Mouse (Mus musculus): ENCODE results near the gene Frmd4a. TPM values are rescaled to one million over a fixed set of nuclear protein-coding genes. Genes with fewer than 3 reads are reported as not detected.
"Not testable (repeated sequence)": the region's sequence is repeated elsewhere in the genome, so short reads cannot be mapped to it uniquely, and the experiment has no call there.

Frmd4a gene
- polyA plus RNA-seq, 1 experiment from 2014 or later: 39.5 TPM

DNA sequence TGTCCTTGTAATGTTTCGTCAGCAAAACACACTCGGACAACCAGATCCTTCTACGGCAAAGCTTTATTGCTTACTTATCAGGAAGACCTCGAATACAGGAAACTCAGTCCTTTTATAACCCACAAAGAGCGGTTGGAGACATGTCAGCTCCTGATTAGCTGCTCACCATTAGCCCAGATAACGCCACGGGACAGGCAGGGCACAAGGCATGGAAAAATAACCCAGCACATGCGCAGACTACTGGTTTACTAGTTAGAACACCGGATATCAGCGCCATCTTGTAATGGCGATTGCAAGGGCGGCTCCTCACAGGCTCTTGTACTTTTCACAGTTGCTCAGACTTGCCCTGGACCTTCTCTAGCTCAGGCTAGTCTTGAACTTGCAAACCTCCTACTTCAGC is 241.3 kb downstream of the Frmd4a start:
- H3K9ac ChIP-seq; H3K27ac ChIP-seq; H3K9me3 ChIP-seq (replicated peaks); H3K36me3 ChIP-seq (ENCODE audit: poor library complexity, severe bottlenecking); H3K4me2 ChIP-seq; H3K27me3 ChIP-seq; ATAC-seq; H3K4me3 ChIP-seq; H3K4me1 ChIP-seq: not testable (repeated sequence)
- 94% methylated on average over 12 of the region's 12 CpGs for WGBS

DNA sequence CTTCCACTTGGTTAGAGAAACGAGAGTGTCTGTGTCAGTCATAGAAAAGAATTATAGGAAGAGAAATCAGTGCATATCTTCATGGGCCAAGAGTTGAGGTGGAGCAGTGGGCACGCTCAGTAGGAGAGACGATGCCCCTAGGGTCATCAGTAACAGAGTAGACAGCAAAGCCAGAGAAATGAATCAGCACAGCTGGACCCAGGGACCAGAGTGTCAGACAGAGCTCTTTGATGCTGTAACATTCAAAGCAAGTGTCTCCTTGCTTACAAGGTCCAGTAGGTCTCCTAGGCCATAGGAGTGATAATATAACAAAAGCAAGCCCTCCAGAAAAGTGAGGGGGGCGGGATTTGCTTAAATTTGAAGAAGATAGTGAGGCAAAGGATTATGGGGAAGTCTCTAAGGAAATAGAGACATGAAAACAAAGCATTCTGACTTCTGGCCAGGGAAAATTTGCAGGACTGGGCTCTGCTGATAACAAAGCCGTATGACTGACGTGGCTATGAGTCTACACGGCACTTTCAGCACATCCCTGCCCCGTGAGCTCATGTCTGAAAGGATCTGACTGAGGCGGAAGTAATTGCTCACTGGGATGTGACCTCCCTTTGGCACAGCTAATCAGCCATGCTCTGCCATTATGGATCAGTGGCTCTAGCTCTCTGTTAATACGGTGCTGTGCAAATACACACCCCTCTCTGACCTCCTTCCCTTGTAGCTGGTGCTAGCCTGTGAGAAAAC is 243.0 kb downstream of the Frmd4a start:
- Histone ChIP-seq H3K9me3 (replicated peaks) (no peaks in the 10 kb centered on the region), H3K27ac (no peak overlapping the region), H3K4me1 (peaks cover 7% of the 10 kb centered on the region), H3K4me3 (no peak overlapping the region), H3K27me3 (no peaks in the 10 kb centered on the region), H3K4me2 (no peak overlapping the region), H3K36me3 (ENCODE audit: poor library complexity, severe bottlenecking) (no peaks in the 10 kb centered on the region), H3K9ac (no peak overlapping the region)
- 25% methylated on average over 10 of the region's 10 CpGs for WGBS
- peak; percentile 68 for ATAC-seq

DNA sequence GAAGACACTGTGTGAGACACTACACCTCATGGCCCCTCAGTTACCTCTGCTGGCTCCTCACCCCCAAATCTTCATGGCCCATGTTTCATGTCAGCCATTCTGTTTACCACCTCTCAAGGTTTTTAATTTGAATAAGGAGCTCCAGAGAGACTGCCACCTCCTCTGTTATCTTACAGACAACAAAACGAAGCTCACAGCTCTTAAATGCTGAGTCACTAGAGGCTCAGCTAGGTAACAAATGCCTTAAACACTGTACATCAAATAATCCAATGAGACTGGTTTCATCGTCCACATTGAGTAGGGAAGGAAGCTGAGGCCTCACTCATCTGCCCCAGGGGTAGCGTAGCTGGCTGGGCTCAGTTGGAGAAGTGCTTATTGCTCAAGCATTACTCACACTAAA is 245.2 kb downstream of the Frmd4a start:
- Histone ChIP-seq H3K27me3 (no peaks in the 10 kb centered on the region), H3K4me3 (no peak overlapping the region), H3K9me3 (replicated peaks) (no peaks in the 10 kb centered on the region), H3K9ac (no peak overlapping the region), H3K27ac (no peak overlapping the region), H3K4me2 (no peak overlapping the region), H3K36me3 (ENCODE audit: poor library complexity, severe bottlenecking) (no peaks in the 10 kb centered on the region), H3K4me1 (peaks cover 7% of the 10 kb centered on the region)
- WGBS: 91% methylated on average over 3 of the region's 3 CpGs
- ATAC-seq: no peak

DNA sequence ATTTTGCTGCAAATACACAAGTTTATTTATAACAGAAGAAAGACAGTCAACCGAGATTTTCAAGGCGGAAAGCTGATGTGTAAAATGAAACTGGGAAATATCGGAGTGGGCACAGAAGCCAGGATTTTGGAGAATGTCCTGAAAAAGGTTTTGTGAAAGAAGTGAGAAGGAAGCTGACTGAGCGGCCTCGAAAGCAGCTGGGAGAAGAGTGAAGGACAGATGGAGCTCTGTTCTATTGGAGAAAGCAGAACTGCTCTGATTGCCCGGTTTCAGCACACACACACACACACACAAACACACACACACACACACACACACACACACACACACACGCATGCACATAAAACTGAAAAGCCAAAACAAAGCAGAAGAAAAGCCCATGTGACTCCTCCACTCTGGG is 249.9 kb downstream of the Frmd4a start:
- no peak overlapping the region for H3K9ac ChIP-seq
- H3K36me3 ChIP-seq (ENCODE audit: poor library complexity, severe bottlenecking): no peaks in the 10 kb centered on the region
- H3K4me2 ChIP-seq: no peak overlapping the region
- ATAC-seq: no peak
- H3K4me1 ChIP-seq: no peaks in the 10 kb centered on the region
- whole genome bisulfite sequencing: 87% methylated on average over 7 of the region's 7 CpGs
- H3K27me3 ChIP-seq: no peaks in the 10 kb centered on the region
- H3K9me3 ChIP-seq (replicated peaks): no peaks in the 10 kb centered on the region
- H3K27ac ChIP-seq: no peak overlapping the region
- no peak overlapping the region for H3K4me3 ChIP-seq

DNA sequence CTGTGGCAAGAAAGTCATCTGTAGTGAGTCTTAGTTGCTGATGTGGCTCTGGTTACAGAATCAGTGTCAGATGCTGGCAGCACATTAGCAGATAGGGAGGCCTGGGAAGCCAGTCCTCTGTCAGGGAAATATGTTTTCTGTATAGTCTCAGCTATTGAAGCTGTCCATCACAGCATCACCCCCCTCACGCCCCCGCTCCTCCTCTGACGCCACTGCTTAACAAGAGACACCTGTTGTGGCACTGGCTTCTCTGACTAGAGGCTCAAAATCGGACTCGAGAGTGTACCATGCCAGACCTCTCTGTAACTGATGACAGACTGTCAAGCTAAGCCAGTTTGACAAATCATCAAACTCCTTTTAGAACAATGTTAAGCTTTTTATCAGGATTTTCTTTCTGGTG is 265.3 kb downstream of the Frmd4a start:
- Histone ChIP-seq H3K4me3 (no peak overlapping the region), H3K36me3 (ENCODE audit: poor library complexity, severe bottlenecking) (no peaks in the 10 kb centered on the region), H3K4me1 (peaks cover 14% of the 10 kb centered on the region), H3K9ac (no peak overlapping the region), H3K9me3 (replicated peaks) (no peaks in the 10 kb centered on the region), H3K27ac (no peak overlapping the region), H3K4me2 (no peak overlapping the region), H3K27me3 (no peaks in the 10 kb centered on the region)
- WGBS: 80% methylated on average over 5 of the region's 5 CpGs
- ATAC-seq: no peak

DNA sequence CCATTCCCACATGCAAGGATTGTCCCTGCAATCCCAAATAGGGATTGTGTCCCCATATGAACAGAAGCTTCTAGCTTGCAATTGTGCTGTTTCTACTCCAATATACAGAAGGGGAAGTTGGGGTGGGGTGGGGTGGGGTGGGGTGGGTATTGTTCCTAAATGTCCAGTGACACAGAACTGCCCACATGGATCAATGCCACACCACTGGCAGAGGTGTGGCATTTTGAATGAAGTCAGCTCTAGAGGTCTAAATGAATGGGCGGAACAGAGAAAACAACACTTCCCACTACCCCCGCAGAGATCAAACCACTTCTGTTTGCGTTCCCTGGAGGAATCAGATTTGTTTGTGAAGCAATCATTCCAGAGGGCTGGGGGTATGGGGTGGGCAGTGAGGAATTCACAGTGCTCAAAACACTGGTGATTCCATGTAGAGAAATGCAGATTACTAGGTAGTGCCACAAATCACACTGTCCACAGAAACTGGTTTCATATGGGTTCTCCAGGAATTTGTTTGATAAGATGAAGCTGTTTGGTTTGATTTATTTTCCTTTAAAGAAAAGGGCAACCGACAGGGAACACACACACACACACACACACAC is 268.3 kb downstream of the Frmd4a start:
- no peaks in the 10 kb centered on the region for H3K9me3 ChIP-seq (replicated peaks)
- no peak overlapping the region for H3K4me3 ChIP-seq
- no peaks in the 10 kb centered on the region for H3K27me3 ChIP-seq
- WGBS: 40% methylated on average over 4 of the region's 4 CpGs
- no peak overlapping the region for H3K4me2 ChIP-seq
- no peak for ATAC-seq
- peaks cover 14% of the 10 kb centered on the region for H3K4me1 ChIP-seq
- H3K36me3 ChIP-seq (ENCODE audit: poor library complexity, severe bottlenecking): no peaks in the 10 kb centered on the region
- H3K27ac ChIP-seq: no peak overlapping the region
- no peak overlapping the region for H3K9ac ChIP-seq

DNA sequence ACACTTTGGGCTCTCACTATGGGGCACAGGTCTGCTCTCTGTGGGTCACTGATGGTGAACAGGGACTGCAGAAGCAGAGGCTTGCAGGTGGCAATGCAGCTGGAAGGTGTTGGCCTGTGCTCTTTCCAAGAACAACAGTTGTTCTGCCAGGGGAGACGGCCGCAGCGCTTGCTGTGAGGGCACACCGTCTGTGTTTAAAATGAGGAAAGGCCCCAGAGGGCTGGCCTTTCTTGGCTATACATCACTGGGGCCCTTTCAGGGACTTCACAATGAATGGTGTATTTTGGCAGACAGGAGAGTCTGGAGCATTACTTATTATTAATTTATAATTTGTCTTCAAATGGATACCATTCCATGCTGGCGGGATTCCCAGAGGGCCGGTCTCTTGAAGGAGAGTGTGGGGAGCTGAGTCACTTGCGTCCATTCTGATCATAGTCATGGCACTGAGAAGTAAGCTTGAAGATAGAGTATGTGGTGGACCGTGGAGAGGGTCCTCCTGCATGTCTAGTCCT is 268.9 kb downstream of the Frmd4a start:
- 46% methylated on average over 8 of the region's 8 CpGs for WGBS
- H3K9ac ChIP-seq: no peak overlapping the region
- peaks cover 14% of the 10 kb centered on the region for H3K4me1 ChIP-seq
- H3K9me3 ChIP-seq (replicated peaks): no peaks in the 10 kb centered on the region
- no peak for ATAC-seq
- H3K36me3 ChIP-seq (ENCODE audit: poor library complexity, severe bottlenecking): no peaks in the 10 kb centered on the region
- H3K27ac ChIP-seq: no peak overlapping the region
- H3K4me2 ChIP-seq: no peak overlapping the region
- H3K27me3 ChIP-seq: no peaks in the 10 kb centered on the region
- no peak overlapping the region for H3K4me3 ChIP-seq

DNA sequence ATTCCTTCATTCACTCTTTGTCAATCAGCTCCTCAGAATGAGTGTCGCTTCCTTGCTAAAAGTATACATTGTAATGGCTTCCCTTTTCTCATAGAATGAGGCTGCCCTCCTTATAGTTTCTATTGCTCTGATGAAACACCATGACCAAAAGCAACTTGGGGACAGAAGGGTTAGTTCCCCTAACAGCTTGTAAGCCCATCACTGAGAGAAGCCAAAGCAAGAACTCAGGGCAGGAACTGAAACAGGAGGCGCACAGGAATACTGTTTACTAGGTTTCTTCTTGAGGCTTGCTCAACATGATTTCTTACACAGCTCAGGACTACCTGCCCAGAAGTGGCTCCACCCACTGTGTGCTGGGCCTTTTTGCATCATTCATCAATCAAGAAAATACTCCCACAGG is 273.0 kb downstream of the Frmd4a start:
- WGBS: 96% methylated on average over 2 of the region's 2 CpGs
- Histone ChIP-seq H3K4me3 (no peak overlapping the region), H3K9ac (no peak overlapping the region), H3K4me1 (peaks cover 14% of the 10 kb centered on the region), H3K27ac (no peak overlapping the region), H3K9me3 (replicated peaks) (no peaks in the 10 kb centered on the region), H3K36me3 (ENCODE audit: poor library complexity, severe bottlenecking) (no peaks in the 10 kb centered on the region), H3K4me2 (no peak overlapping the region), H3K27me3 (no peaks in the 10 kb centered on the region)
- ATAC-seq: no peak

DNA sequence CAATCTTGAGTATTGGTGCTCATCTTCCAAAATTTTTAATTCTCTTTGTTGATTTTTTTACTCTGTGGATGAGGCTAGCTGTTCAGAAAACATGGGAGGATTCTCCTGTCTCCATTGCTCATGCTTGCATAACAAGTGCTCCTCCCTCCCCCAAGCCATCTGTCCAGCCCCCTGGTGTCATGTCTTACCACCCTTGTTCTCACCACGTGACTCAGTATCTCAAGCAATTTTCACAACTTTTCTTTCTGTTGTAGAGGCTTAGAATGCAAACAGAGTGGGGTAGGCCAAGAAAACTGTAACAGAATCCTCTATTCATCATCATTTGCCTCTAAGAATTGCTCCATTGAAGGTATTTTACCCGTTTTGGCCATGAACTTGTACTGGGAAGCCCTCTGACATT is 273.6 kb downstream of the Frmd4a start:
- no peak overlapping the region for H3K4me3 ChIP-seq
- no peaks in the 10 kb centered on the region for H3K27me3 ChIP-seq
- WGBS: 65% methylated on average over 2 of the region's 2 CpGs

DNA sequence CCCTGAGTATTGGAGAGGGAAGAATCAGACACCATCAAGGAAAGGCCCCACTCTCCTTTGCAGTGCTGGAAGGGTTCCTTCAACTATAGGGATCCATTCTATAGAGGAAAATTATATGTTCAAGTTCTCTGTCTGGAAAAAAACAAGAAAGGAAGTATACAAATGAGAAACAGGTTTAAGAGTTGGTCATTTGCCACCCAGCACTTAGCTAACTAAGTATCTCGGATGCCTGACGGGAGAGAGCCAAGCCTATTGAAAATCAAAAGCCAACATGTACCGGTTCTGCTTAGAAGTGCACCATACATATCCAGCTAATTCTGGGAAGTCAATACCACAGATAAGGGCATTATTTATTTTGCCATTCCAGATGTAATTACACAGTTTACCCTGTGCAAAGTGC is 274.2 kb downstream of the Frmd4a start:
- ATAC-seq: no peak
- Histone ChIP-seq H3K4me3 (no peak overlapping the region), H3K4me2 (no peak overlapping the region), H3K9me3 (replicated peaks) (no peaks in the 10 kb centered on the region), H3K36me3 (ENCODE audit: poor library complexity, severe bottlenecking) (no peaks in the 10 kb centered on the region), H3K4me1 (peaks cover 3% of the 10 kb centered on the region), H3K9ac (no peak overlapping the region), H3K27me3 (no peaks in the 10 kb centered on the region), H3K27ac (no peak overlapping the region)
- WGBS: 95% methylated on average over 3 of the region's 3 CpGs

More for the DNA sequence above, 273.6 kb downstream of the Frmd4a start:
- H3K4me1 ChIP-seq: peaks cover 9% of the 10 kb centered on the region
- ATAC-seq: no peak
- H3K9me3 ChIP-seq (replicated peaks): no peaks in the 10 kb centered on the region
- no peak overlapping the region for H3K4me2 ChIP-seq
- H3K27ac ChIP-seq: no peak overlapping the region
- H3K36me3 ChIP-seq (ENCODE audit: poor library complexity, severe bottlenecking): no peaks in the 10 kb centered on the region
- no peak overlapping the region for H3K9ac ChIP-seq

DNA sequence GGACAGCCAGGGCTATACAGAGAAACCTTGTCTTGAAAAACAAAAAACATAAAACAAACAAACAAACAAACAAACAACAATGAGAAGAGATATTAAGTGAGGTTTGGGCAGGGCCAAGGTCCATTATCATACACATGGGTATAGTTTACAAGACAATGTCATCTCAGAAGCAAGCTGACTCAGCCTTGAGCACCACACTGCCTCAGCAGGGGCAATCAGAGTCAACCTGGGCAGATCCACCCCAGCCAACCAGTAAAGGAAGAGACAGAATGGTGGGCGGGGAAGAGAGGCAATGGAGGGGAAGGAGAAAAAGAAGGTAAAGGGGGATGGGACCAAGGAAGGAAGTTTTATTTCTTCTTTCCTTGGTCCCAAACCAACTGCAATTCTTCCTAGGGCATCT is 276.2 kb downstream of the Frmd4a start:
- Histone ChIP-seq H3K27me3 (no peaks in the 10 kb centered on the region), H3K36me3 (ENCODE audit: poor library complexity, severe bottlenecking) (no peaks in the 10 kb centered on the region), H3K27ac (no peak overlapping the region), H3K4me3 (no peak overlapping the region), H3K9ac (no peak overlapping the region), H3K4me1 (peaks cover 16% of the 10 kb centered on the region), H3K9me3 (replicated peaks) (no peaks in the 10 kb centered on the region), H3K4me2 (no peak overlapping the region)
- ATAC-seq: no peak
- WGBS: 75% methylated on average over 1 of the region's 1 CpGs

DNA sequence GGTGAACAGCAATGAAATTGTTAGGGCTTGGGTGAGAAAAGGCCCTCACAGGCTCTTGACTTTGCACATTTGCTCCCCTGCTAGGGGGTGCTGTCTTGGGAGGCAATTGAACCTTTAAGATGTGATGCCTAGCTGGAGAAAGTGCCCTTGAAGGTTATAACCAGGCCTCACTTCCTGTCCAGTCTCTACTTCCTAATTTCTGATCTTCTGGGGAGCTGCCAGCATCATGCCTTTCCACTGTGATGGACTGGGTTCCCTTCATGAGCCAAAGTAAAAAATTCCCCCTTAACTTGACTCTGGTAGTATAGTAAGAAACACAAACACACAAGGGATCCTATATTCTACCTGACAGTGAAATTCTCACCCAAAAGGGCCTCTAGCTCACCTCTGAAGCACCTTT is 278.1 kb downstream of the Frmd4a start:
- H3K27ac ChIP-seq: no peak overlapping the region
- peaks cover 34% of the 10 kb centered on the region for H3K4me1 ChIP-seq
- no peaks in the 10 kb centered on the region for H3K9me3 ChIP-seq (replicated peaks)
- H3K27me3 ChIP-seq: no peaks in the 10 kb centered on the region
- H3K36me3 ChIP-seq (ENCODE audit: poor library complexity, severe bottlenecking): no peaks in the 10 kb centered on the region
- H3K4me3 ChIP-seq: no peak overlapping the region
- ATAC-seq: no peak
- H3K9ac ChIP-seq: no peak overlapping the region
- no peak overlapping the region for H3K4me2 ChIP-seq

DNA sequence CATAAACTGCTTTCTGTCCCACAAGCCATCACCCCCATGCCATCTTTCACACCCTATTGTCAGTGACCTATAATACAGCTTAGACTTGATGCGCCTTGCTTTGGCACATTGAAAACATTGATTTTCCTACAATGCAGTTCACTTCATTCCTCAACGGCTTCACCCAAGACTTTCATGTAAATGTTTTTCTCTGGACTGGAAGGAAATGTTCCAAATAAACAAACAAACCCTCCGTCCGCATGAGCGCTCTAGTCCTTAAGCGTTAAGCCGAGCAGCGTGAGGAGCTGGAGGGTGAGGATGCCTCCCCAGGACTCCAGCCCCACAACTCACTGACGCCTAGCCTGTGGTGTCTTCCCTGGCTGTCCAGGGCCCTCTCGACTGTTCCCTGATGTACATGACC is 279.4 kb downstream of the Frmd4a start:
- H3K4me3 ChIP-seq: no peak overlapping the region
- H3K27ac ChIP-seq: no peak overlapping the region
- H3K9me3 ChIP-seq (replicated peaks): no peaks in the 10 kb centered on the region
- peaks cover 36% of the 10 kb centered on the region for H3K4me1 ChIP-seq
- no peak for ATAC-seq
- WGBS: 56% methylated on average over 10 of the region's 10 CpGs
- no peak overlapping the region for H3K9ac ChIP-seq
- H3K36me3 ChIP-seq (ENCODE audit: poor library complexity, severe bottlenecking): no peaks in the 10 kb centered on the region
- H3K4me2 ChIP-seq: no peak overlapping the region
- no peaks in the 10 kb centered on the region for H3K27me3 ChIP-seq

Data from forebrain, embryonic 13.5 days (tissue).